Mouse (Mus musculus) neural tube, embryonic 12.5 days (tissue): ENCODE measurements around the gene Tmem202. TPM values are rescaled to one million over a fixed set of nuclear protein-coding genes. Genes with fewer than 3 reads are reported as not detected.

Source experiments
- ATAC-seq: fragments of 200-750 bp; cut with Nextera tagmentation; 2 replicates; pipeline ENCODE4 v1.8.0; 2017; ENCODE audit warnings: low read depth, mild to moderate bottlenecking, moderate TSS enrichment, moderate library complexity; ENCODE audit not compliant: low FRiP score
- H3K27ac ChIP-seq: fragments of 300-500 bp; sonication (generic); 2 replicates; pipeline ENCODE4 v1.5.1; 2016
- H3K27me3 ChIP-seq: fragments of 300-500 bp; sonication (generic); replicated peaks from 2 replicates; pipeline ENCODE4 v1.6.1; 2016; ENCODE audit warnings: mild to moderate bottlenecking
- H3K36me3 ChIP-seq: fragments of 300-500 bp; sonication (generic); 2 replicates; pipeline ENCODE4 v1.6.1; 2016; ENCODE audit warnings: mild to moderate bottlenecking
- H3K4me1 ChIP-seq: fragments of 300-500 bp; sonication (generic); 2 replicates; pipeline ENCODE4 v1.6.1; 2016
- H3K4me2 ChIP-seq: fragments of 300-500 bp; sonication (generic); replicated peaks from 2 replicates; pipeline ENCODE4 v1.6.1; 2016; ENCODE audit warnings: mild to moderate bottlenecking
- H3K4me3 ChIP-seq: fragments of 300-500 bp; sonication (generic); 2 replicates; pipeline ENCODE4 v1.5.1; 2016
- H3K9ac ChIP-seq: fragments of 300-500 bp; sonication (generic); 2 replicates; pipeline ENCODE4 v1.6.1; 2016; ENCODE audit warnings: mild to moderate bottlenecking
- H3K9me3 ChIP-seq: fragments of 300-500 bp; sonication (generic); 2 replicates; pipeline ENCODE4 v1.6.1; 2016; ENCODE audit warnings: mild to moderate bottlenecking
- WGBS: fragments of 180-500 bp; shearing (Covaris S2); methylation state at CpG from one replicate; pipeline ENCODE4 v1.1.7; 2016; 5-methylcytosine and 5-hydroxymethylcytosine counted together
- polyA plus RNA-seq: library from polyadenylated mRNA; unstranded; fragments of >200 nt; fragmentation: Nextera tagmentation; extraction: Ambion mirVana; gene quantifications from 2 replicates; pipeline ENCODE4 v1.2.1, GENCODE M21; 2016

The Tmem202 gene
- 0.18 TPM in 1 of 2 replicates, not detected in the other for polyA plus RNA-seq

DNA sequence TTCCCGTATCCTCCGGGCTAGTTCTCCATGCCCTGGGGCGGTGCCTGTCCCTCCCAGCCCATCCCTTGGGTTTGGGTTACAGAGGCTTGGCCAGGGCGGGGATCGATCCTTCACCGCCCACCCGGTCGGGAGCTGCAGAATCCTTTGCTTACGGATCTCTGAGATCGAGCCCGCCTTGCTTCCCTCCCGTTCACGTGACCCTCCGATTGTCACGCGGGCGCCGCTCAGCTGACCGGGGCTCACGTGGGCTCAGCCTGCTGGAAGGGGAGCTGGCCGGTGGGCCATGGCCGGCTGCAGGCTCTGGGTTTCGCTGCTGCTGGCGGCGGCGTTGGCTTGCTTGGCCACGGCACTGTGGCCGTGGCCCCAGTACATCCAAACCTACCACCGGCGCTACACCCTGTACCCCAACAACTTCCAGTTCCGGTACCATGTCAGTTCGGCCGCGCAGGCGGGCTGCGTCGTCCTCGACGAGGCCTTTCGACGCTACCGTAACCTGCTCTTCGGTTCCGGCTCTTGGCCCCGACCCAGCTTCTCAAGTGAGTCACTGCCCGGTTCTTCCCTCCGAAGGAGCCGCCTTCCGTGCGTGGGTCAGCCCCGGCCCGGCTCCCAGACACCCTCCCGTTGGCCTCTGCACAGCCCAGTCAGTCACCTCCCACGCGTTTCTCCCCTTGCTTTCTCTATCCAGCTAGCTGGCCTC is at the start of gene Tmem202, which contains the start of gene Hexa:
Gene Tmem202 (minus strand): TSS at position 407 of the 697 bp plus-strand sequence.
Gene Hexa (plus strand): TSS at position 100 of the 697 bp plus-strand sequence.
- ATAC-seq: peak; percentile 85
- Histone ChIP-seq H3K4me2 (peak within 1 kb of the TSS; percentile 89), H3K9ac (peak within 1 kb of the TSS; percentile 77), H3K36me3 (no peaks in the 10 kb centered on the region), H3K27me3 (no peaks in the 10 kb centered on the region), H3K9me3 (no peaks in the 10 kb centered on the region), H3K27ac (no peak within 1 kb of the TSS), H3K4me3 (peak within 1 kb of the TSS; percentile 66), H3K4me1 (peaks cover 20% of the 10 kb centered on the region; the same call in 1 of the 2 replicates)
- 4% methylated on average over 55 of the region's 55 CpGs for WGBS

GRCm38 (mm10) chr9:59588710-59589671 is 49.3 kb upstream of the Tmem202 start:
- Histone ChIP-seq H3K27me3 (peaks cover 9% of the 10 kb centered on the region), H3K4me3 (no peak overlapping the region)

GRCm38 (mm10) chr9:59588252-59588651 is 48.6 kb upstream of the Tmem202 start:
- no peak overlapping the region; the same call in 1 of the 2 replicates for H3K4me2 ChIP-seq
- no peaks in the 10 kb centered on the region for H3K9me3 ChIP-seq
- peaks cover 15% of the 10 kb centered on the region for H3K4me1 ChIP-seq
- H3K27ac ChIP-seq: no peak overlapping the region
- peaks cover 9% of the 10 kb centered on the region for H3K27me3 ChIP-seq
- no peak for ATAC-seq
- 61% methylated on average over 5 of the region's 5 CpGs for WGBS
- no peaks in the 10 kb centered on the region for H3K36me3 ChIP-seq
- H3K9ac ChIP-seq: no peak overlapping the region
- H3K4me3 ChIP-seq: no peak overlapping the region

More at GRCm38 (mm10) chr9:59588710-59589671, 49.3 kb upstream of the Tmem202 start:
- ATAC-seq: peak; percentile 64; the same call in 1 of the 2 replicates
- no peaks in the 10 kb centered on the region for H3K9me3 ChIP-seq
- peaks cover 15% of the 10 kb centered on the region for H3K4me1 ChIP-seq
- no peak overlapping the region for H3K27ac ChIP-seq
- WGBS: 29% methylated on average over 12 of the region's 12 CpGs
- no peak overlapping the region for H3K9ac ChIP-seq
- H3K4me2 ChIP-seq: peak overlapping the region; percentile 42
- no peaks in the 10 kb centered on the region for H3K36me3 ChIP-seq

DNA sequence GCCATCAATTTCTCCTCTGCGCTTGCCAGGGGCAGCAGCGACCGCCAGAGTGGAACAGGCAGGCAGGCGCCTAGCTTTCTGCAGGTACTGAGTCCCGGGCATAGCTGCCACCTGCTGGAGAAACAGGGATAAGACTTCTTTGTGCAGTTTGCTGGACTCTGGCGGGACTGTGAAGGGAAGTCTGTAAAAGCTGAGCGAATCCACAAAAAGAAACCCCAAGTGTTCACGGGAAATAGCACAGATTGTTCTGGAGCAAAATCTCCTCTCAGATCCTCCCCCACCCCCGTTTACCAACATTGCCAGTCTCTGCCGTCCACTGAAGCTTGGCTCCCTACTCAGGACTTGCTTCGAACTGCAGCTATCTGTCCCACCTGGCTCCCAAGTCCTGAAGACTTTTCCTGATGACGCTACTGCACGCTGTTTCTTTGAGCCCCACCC is 45.2 kb upstream of the Tmem202 start:
- H3K9me3 ChIP-seq: no peaks in the 10 kb centered on the region
- peak overlapping the region; percentile 43 for H3K4me2 ChIP-seq
- H3K27me3 ChIP-seq: peaks cover 12% of the 10 kb centered on the region
- H3K27ac ChIP-seq: no peak overlapping the region
- H3K36me3 ChIP-seq: no peaks in the 10 kb centered on the region
- peak; percentile 56; the same call in 1 of the 2 replicates for ATAC-seq
- WGBS: 5% methylated on average over 13 of the region's 13 CpGs
- H3K9ac ChIP-seq: no peak overlapping the region
- no peak overlapping the region for H3K4me3 ChIP-seq
- H3K4me1 ChIP-seq: peaks cover 15% of the 10 kb centered on the region

DNA sequence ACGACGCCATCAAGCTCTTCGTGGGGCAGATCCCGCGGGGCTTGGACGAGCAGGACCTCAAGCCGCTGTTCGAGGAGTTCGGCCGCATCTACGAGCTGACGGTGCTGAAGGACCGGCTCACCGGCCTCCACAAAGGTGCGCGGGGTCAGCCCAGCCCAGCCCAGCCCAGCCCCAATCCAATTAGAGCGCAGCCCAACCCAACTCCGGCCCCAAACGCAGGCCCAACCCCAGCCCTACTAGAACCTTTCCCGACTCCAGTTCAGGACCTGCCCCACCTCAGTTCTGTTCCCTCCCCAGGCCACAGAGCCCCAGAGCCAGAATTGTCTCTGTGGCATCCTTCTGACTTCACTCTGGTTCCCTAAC is 38.8 kb upstream of the Tmem202 start:
- Histone ChIP-seq H3K4me3 (peak overlapping the region; percentile 48), H3K4me2 (peak overlapping the region; percentile 73), H3K27me3 (peaks cover 21% of the 10 kb centered on the region; the same call in 1 of the 2 replicates), H3K4me1 (peaks cover 15% of the 10 kb centered on the region), H3K27ac (peak overlapping the region; percentile 22; the same call in 1 of the 2 replicates), H3K9ac (peak overlapping the region; percentile 57), H3K36me3 (no peaks in the 10 kb centered on the region), H3K9me3 (no peaks in the 10 kb centered on the region)
- 2% methylated on average over 20 of the region's 20 CpGs for WGBS
- ATAC-seq: peak; percentile 50; the same call in 1 of the 2 replicates

DNA sequence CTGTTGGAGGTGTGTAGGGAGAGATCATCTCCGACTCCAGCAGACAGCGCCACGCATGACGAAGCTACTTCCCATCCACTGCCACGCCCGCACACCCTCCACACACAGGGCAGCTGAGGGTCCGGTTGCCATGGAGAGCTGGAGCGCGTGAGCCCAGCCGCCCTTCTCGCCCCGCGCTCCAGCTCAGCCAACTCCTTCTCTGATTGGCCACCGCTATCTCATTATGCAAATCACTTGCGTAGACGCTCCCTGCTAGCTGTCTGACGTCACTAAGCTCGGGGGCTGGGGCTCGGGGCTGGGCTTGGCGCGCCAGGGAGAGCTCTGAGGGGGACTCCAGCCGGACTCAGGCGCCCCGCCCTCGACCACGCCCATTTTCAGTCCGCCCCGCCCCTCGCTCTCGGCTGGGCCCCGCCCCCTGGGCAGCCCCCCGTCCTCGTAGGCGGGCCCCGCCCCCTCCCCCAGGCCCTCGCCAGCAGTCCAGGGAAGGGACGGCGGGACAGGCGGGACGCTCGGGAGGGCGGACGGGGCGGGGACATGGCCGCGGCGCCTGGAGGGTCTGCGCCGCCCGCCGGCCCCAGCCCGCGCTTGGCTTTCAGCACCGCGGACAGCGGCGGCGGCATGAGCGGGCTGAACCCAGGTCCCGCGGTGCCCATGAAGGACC is 38.3 kb upstream of the Tmem202 start, which contains the start of gene Celf6:
Gene Celf6 (plus strand): TSS at position 74 of the 661 bp plus-strand sequence.
- H3K4me1 ChIP-seq: peaks cover 15% of the 10 kb centered on the region
- no peaks in the 10 kb centered on the region for H3K36me3 ChIP-seq
- H3K9ac ChIP-seq: peak within 1 kb of the TSS; percentile 57
- peak within 1 kb of the TSS; percentile 22; the same call in 1 of the 2 replicates for H3K27ac ChIP-seq
- 1% methylated on average over 60 of the region's 61 CpGs for WGBS
- H3K27me3 ChIP-seq: peaks cover 21% of the 10 kb centered on the region; the same call in 1 of the 2 replicates
- H3K9me3 ChIP-seq: no peaks in the 10 kb centered on the region
- peak within 1 kb of the TSS; percentile 48 for H3K4me3 ChIP-seq
- H3K4me2 ChIP-seq: peak within 1 kb of the TSS; percentile 73
- peak; percentile 99 for ATAC-seq

DNA sequence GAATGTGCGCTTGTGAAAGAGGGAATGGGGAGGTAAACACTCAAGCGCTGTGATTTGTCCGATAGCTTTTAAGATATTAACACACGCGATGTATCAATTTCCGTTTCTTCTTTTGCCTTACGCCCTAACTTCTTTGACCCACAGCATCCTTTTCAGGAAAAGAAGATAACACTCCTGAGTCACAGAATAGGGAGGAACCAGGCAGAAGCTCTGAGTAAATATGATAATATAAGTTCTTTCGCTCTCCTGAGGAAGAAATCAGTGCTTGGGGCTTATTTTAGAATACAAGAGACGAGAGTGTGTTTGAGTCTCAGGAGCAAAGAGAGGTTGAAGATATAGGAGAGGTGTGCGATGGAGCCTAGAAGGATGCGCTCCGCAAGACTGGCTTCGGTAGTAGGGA is 37.8 kb upstream of the Tmem202 start:
- peaks cover 15% of the 10 kb centered on the region for H3K4me1 ChIP-seq
- no peak overlapping the region for H3K9ac ChIP-seq
- no peak for ATAC-seq
- no peaks in the 10 kb centered on the region for H3K36me3 ChIP-seq
- peaks cover 21% of the 10 kb centered on the region; the same call in 1 of the 2 replicates for H3K27me3 ChIP-seq
- H3K4me2 ChIP-seq: peak overlapping the region; percentile 73
- no peaks in the 10 kb centered on the region for H3K9me3 ChIP-seq
- no peak overlapping the region for H3K27ac ChIP-seq
- WGBS: 19% methylated on average over 13 of the region's 13 CpGs
- peak overlapping the region; percentile 48 for H3K4me3 ChIP-seq

DNA sequence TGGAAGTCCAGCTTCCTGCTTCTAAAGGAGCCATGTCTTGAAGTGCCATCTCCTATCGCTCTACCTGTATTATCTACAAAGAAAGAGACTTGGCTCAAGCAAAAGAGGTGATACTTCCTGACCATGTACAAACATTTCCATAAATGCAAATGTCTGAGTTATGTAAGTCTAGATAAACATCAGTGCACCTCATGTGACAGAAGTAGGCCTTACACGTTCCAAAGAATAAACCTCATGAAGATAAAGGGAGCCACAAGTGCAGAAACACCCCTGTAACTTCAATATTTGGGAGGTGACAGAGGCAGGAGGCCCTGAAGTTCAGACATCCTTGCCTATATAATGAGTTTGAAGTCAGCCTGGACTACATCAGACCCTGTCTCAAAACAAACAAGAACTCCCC is 32.2 kb upstream of the Tmem202 start:
- Histone ChIP-seq H3K27ac (no peak overlapping the region), H3K9me3 (no peaks in the 10 kb centered on the region), H3K9ac (no peak overlapping the region), H3K4me3 (no peak overlapping the region), H3K4me1 (no peaks in the 10 kb centered on the region), H3K36me3 (no peaks in the 10 kb centered on the region), H3K4me2 (no peak overlapping the region), H3K27me3 (0 out of 2 replicates have a peak, but pooled peaks cover 6% of the 10 kb centered on the region)
- no peak for ATAC-seq
- WGBS: 85% methylated on average over 2 of the region's 2 CpGs

GRCm38 (mm10) chr9:59567111-59567510 is 27.5 kb upstream of the Tmem202 start:
- no peak overlapping the region for H3K27ac ChIP-seq
- WGBS: 31% methylated on average over 6 of the region's 6 CpGs
- no peak overlapping the region for H3K4me3 ChIP-seq
- no peaks in the 10 kb centered on the region for H3K9me3 ChIP-seq
- peaks cover 22% of the 10 kb centered on the region for H3K36me3 ChIP-seq
- H3K4me2 ChIP-seq: no peak overlapping the region
- H3K27me3 ChIP-seq: no peaks in the 10 kb centered on the region
- no peak overlapping the region for H3K9ac ChIP-seq
- 0 out of 2 replicates have a peak, but pooled peaks cover 3% of the 10 kb centered on the region for H3K4me1 ChIP-seq
- peak; percentile 66; the same call in 1 of the 2 replicates for ATAC-seq

DNA sequence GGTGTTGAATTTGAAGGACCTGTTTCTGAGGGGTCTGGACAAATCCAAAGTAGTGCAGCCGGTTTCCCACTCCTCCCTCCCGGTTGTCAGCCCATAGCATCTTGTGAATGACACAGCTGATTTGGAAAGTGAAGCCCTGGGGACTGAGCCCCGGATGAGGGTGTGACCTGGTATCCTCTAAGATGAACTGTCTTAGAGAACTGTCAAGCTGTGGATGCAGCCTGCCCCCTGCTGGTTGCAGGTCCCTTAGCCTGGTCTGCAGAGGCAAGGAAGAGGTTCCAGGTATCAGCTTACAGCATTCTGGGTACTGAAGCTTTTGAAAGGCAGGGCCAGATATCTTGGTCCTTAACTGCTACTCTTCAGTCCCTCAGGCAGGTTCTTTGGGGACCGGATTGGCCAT is 26.0 kb upstream of the Tmem202 start:
- ATAC-seq: no peak
- Histone ChIP-seq H3K27me3 (no peaks in the 10 kb centered on the region), H3K4me3 (no peak overlapping the region), H3K9me3 (no peaks in the 10 kb centered on the region), H3K27ac (no peak overlapping the region), H3K36me3 (peaks cover 35% of the 10 kb centered on the region), H3K4me2 (no peak overlapping the region), H3K4me1 (0 out of 2 replicates have a peak, but pooled peaks cover 3% of the 10 kb centered on the region), H3K9ac (no peak overlapping the region)
- 32% methylated on average over 4 of the region's 4 CpGs for WGBS

DNA sequence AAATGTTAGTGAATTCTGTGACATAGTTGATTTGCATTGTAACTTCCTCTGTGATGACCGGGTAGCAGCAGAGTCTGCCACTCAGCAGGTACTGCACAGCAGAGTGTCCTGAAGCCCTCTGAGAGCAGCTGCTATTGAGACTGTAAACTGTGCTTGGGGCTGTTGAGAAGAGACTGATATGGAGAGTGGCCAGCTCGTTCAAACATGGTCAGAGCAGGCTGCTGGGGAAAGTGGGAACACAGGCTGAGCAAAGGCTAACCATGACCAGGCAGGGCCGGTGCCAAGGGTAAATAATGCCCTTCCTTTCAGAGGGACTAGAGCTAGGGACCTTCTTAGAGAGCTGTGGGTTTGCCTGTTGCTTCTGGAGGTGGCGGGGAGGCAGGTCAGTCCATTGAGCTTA is 14.1 kb upstream of the Tmem202 start:
- ATAC-seq: no peak
- Histone ChIP-seq H3K4me2 (no peak overlapping the region), H3K27me3 (no peaks in the 10 kb centered on the region), H3K4me3 (no peak overlapping the region), H3K36me3 (peaks cover 36% of the 10 kb centered on the region), H3K27ac (no peak overlapping the region), H3K9ac (no peak overlapping the region), H3K9me3 (no peaks in the 10 kb centered on the region), H3K4me1 (no peaks in the 10 kb centered on the region)
- 89% methylated on average over 4 of the region's 4 CpGs for WGBS
